Mouse (Mus musculus): ENCODE results near the gene Khk. TPM values are rescaled to one million over a fixed set of nuclear protein-coding genes. Genes with fewer than 3 reads are reported as not detected.
"Not testable (repeated sequence)": the region's sequence is repeated elsewhere in the genome, so short reads cannot be mapped to it uniquely, and the experiment has no call there.

The Khk gene
- total RNA-seq (2014; fragmentation: Nextera tagmentation): 84.7 and 111 TPM in 2 replicates
- 66.4 and 80.2 TPM in 2 replicates for total RNA-seq (2017)

- ATAC-seq (replicated peaks; ENCODE audit: poor library complexity, severe bottlenecking): peak; percentile 87
Observed at GRCm38 (mm10) chr5:30921256-30922033, at the start of gene Khk. Gene Khk, plus strand, starts transcription at chr5:30921431.

GRCm38 (mm10) chr5:30872574-30872973 is 48.7 kb upstream of the Khk start:
- ATAC-seq (replicated peaks; ENCODE audit: poor library complexity, severe bottlenecking): no peak

GRCm38 (mm10) chr5:30874365-30874764 is 46.9 kb upstream of the Khk start:
- ATAC-seq (replicated peaks; ENCODE audit: poor library complexity, severe bottlenecking): no peak

- no peak for ATAC-seq (replicated peaks; ENCODE audit: poor library complexity, severe bottlenecking)
Observed at GRCm38 (mm10) chr5:30878616-30879015, 42.6 kb upstream of the Khk start.

GRCm38 (mm10) chr5:30879347-30879943 is 41.8 kb upstream of the Khk start:
- ATAC-seq (replicated peaks; ENCODE audit: poor library complexity, severe bottlenecking): no peak

- ATAC-seq (replicated peaks; ENCODE audit: poor library complexity, severe bottlenecking): not testable (repeated sequence)
Observed at GRCm38 (mm10) chr5:30881839-30882238, 39.4 kb upstream of the Khk start.

- ATAC-seq (replicated peaks; ENCODE audit: poor library complexity, severe bottlenecking): no peak
Observed at GRCm38 (mm10) chr5:30886209-30886608, 35.0 kb upstream of the Khk start.

GRCm38 (mm10) chr5:30886731-30887130 is 34.5 kb upstream of the Khk start:
- no peak for ATAC-seq (replicated peaks; ENCODE audit: poor library complexity, severe bottlenecking)

- ATAC-seq (replicated peaks; ENCODE audit: poor library complexity, severe bottlenecking): peak; percentile 68
Observed at GRCm38 (mm10) chr5:30887331-30887761, 33.9 kb upstream of the Khk start.

- ATAC-seq (replicated peaks; ENCODE audit: poor library complexity, severe bottlenecking): peak; percentile 65
Observed at GRCm38 (mm10) chr5:30887858-30888336, 33.3 kb upstream of the Khk start.

- ATAC-seq (replicated peaks; ENCODE audit: poor library complexity, severe bottlenecking): peak; percentile 60
Observed at GRCm38 (mm10) chr5:30888337-30889087, 32.7 kb upstream of the Khk start, which contains the start of gene Agbl5. Gene Agbl5, plus strand, starts transcription at chr5:30888694.

GRCm38 (mm10) chr5:30889088-30889754 is 32.0 kb upstream of the Khk start:
- ATAC-seq (replicated peaks; ENCODE audit: poor library complexity, severe bottlenecking): peak; percentile 4

- ATAC-seq (replicated peaks; ENCODE audit: poor library complexity, severe bottlenecking): no peak
Observed at GRCm38 (mm10) chr5:30890375-30890774, 30.9 kb upstream of the Khk start.

- ATAC-seq (replicated peaks; ENCODE audit: poor library complexity, severe bottlenecking): no peak
Observed at GRCm38 (mm10) chr5:30901860-30902259, 19.4 kb upstream of the Khk start.

GRCm38 (mm10) chr5:30907413-30908059 is 13.7 kb upstream of the Khk start, which contains the start of gene Ost4:
Gene Ost4, minus strand, starts transcription at chr5:30907788.
- ATAC-seq (replicated peaks; ENCODE audit: poor library complexity, severe bottlenecking): peak; percentile 91

GRCm38 (mm10) chr5:30908426-30909299 is 12.6 kb upstream of the Khk start:
- ATAC-seq (replicated peaks; ENCODE audit: poor library complexity, severe bottlenecking): no peak

- no peak for ATAC-seq (replicated peaks; ENCODE audit: poor library complexity, severe bottlenecking)
Observed at GRCm38 (mm10) chr5:30909300-30909659, 12.0 kb upstream of the Khk start.

GRCm38 (mm10) chr5:30909863-30910262 is 11.4 kb upstream of the Khk start:
- no peak for ATAC-seq (replicated peaks; ENCODE audit: poor library complexity, severe bottlenecking)

- no peak for ATAC-seq (replicated peaks; ENCODE audit: poor library complexity, severe bottlenecking)
Observed at GRCm38 (mm10) chr5:30910481-30910880, 10.8 kb upstream of the Khk start.
